Mouse (Mus musculus): ENCODE data around the gene Phgdh. TPM values are rescaled to one million over a fixed set of nuclear protein-coding genes. Genes with fewer than 3 reads are reported as not detected.

Gene Phgdh
- polyA plus RNA-seq, 1 experiment = 18.1 TPM

- H3K4me1 ChIP-seq (ENCODE audit: control insufficient read depth, insufficient read depth, low read length) = peaks cover 5% of the 10 kb centered on the region
These were observed 39.4 kb upstream of the Phgdh start for GRCm38 (mm10) chr3:98379236-98379635.

GRCm38 (mm10) chr3:98378267-98378666, 38.5 kb upstream of the Phgdh start:
- H3K27ac ChIP-seq (ENCODE audit: control insufficient read depth, insufficient read depth, low read depth, low read length) = no peak overlapping the region
- peaks cover 5% of the 10 kb centered on the region for H3K4me1 ChIP-seq (ENCODE audit: control insufficient read depth, insufficient read depth, low read length)
- TF ChIP-seq CTCF (IDR thresholded peaks at IDR 0.05; ENCODE audit: control insufficient read depth, insufficient read depth, insufficient replicate concordance, low read depth, low read length) (no peak), POLR2A (IDR thresholded peaks at IDR 0.05; ENCODE audit: control insufficient read depth, low read depth, low read length) (no peak)
- no peak overlapping the region for H3K4me3 ChIP-seq (ENCODE audit: control insufficient read depth, low read depth, low read length)
- H3K36me3 ChIP-seq (ENCODE audit: control insufficient read depth, insufficient read depth, low read length) = no peaks in the 10 kb centered on the region
- no peaks in the 10 kb centered on the region for H3K27me3 ChIP-seq (ENCODE audit: control insufficient read depth, insufficient read depth, low read length)

More at GRCm38 (mm10) chr3:98379236-98379635, 39.4 kb upstream of the Phgdh start:
- H3K27me3 ChIP-seq (ENCODE audit: control insufficient read depth, insufficient read depth, low read length) = no peaks in the 10 kb centered on the region
- TF ChIP-seq CTCF (IDR thresholded peaks at IDR 0.05; ENCODE audit: control insufficient read depth, insufficient read depth, insufficient replicate concordance, low read depth, low read length) = no peak
- no peak for TF ChIP-seq POLR2A (IDR thresholded peaks at IDR 0.05; ENCODE audit: control insufficient read depth, low read depth, low read length)
- no peaks in the 10 kb centered on the region for H3K36me3 ChIP-seq (ENCODE audit: control insufficient read depth, insufficient read depth, low read length)
- H3K27ac ChIP-seq (ENCODE audit: control insufficient read depth, insufficient read depth, low read depth, low read length) = no peak overlapping the region
- no peak overlapping the region for H3K4me3 ChIP-seq (ENCODE audit: control insufficient read depth, low read depth, low read length)

GRCm38 (mm10) chr3:98374980-98375379, 35.2 kb upstream of the Phgdh start:
- no peaks in the 10 kb centered on the region for H3K4me1 ChIP-seq (ENCODE audit: control insufficient read depth, insufficient read depth, low read length)
- H3K36me3 ChIP-seq (ENCODE audit: control insufficient read depth, insufficient read depth, low read length) = no peaks in the 10 kb centered on the region
- TF ChIP-seq POLR2A (IDR thresholded peaks at IDR 0.05; ENCODE audit: control insufficient read depth, low read depth, low read length) (no peak), CTCF (IDR thresholded peaks at IDR 0.05; ENCODE audit: control insufficient read depth, insufficient read depth, insufficient replicate concordance, low read depth, low read length) (no peak)
- no peak overlapping the region for H3K27ac ChIP-seq (ENCODE audit: control insufficient read depth, insufficient read depth, low read depth, low read length)
- H3K4me3 ChIP-seq (ENCODE audit: control insufficient read depth, low read depth, low read length) = no peak overlapping the region
- no peaks in the 10 kb centered on the region for H3K27me3 ChIP-seq (ENCODE audit: control insufficient read depth, insufficient read depth, low read length)

- TF ChIP-seq CTCF (IDR thresholded peaks at IDR 0.05; ENCODE audit: control insufficient read depth, insufficient read depth, insufficient replicate concordance, low read depth, low read length) = no peak
- no peak for TF ChIP-seq POLR2A (IDR thresholded peaks at IDR 0.05; ENCODE audit: control insufficient read depth, low read depth, low read length)
- no peaks in the 10 kb centered on the region for H3K27me3 ChIP-seq (ENCODE audit: control insufficient read depth, insufficient read depth, low read length)
- H3K27ac ChIP-seq (ENCODE audit: control insufficient read depth, insufficient read depth, low read depth, low read length) = no peak overlapping the region
- no peaks in the 10 kb centered on the region for H3K4me1 ChIP-seq (ENCODE audit: control insufficient read depth, insufficient read depth, low read length)
- no peaks in the 10 kb centered on the region for H3K36me3 ChIP-seq (ENCODE audit: control insufficient read depth, insufficient read depth, low read length)
- H3K4me3 ChIP-seq (ENCODE audit: control insufficient read depth, low read depth, low read length) = no peak overlapping the region
These were observed 34.4 kb upstream of the Phgdh start for GRCm38 (mm10) chr3:98374062-98374719.

GRCm38 (mm10) chr3:98368776-98369175, 29.0 kb upstream of the Phgdh start:
- TF ChIP-seq POLR2A (IDR thresholded peaks at IDR 0.05; ENCODE audit: control insufficient read depth, low read depth, low read length) = no peak
- TF ChIP-seq CTCF (IDR thresholded peaks at IDR 0.05; ENCODE audit: control insufficient read depth, insufficient read depth, insufficient replicate concordance, low read depth, low read length) = no peak
- Histone ChIP-seq H3K4me1 (ENCODE audit: control insufficient read depth, insufficient read depth, low read length) (no peaks in the 10 kb centered on the region), H3K4me3 (ENCODE audit: control insufficient read depth, low read depth, low read length) (no peak overlapping the region), H3K27ac (ENCODE audit: control insufficient read depth, insufficient read depth, low read depth, low read length) (peak overlapping the region; percentile 5; the same call in 1 of the 2 replicates), H3K27me3 (ENCODE audit: control insufficient read depth, insufficient read depth, low read length) (no peaks in the 10 kb centered on the region), H3K36me3 (ENCODE audit: control insufficient read depth, insufficient read depth, low read length) (no peaks in the 10 kb centered on the region)

GRCm38 (mm10) chr3:98368283-98368682, 28.5 kb upstream of the Phgdh start:
- peak overlapping the region; percentile 5; the same call in 1 of the 2 replicates for H3K27ac ChIP-seq (ENCODE audit: control insufficient read depth, insufficient read depth, low read depth, low read length)
- H3K4me3 ChIP-seq (ENCODE audit: control insufficient read depth, low read depth, low read length) = no peak overlapping the region
- H3K36me3 ChIP-seq (ENCODE audit: control insufficient read depth, insufficient read depth, low read length) = no peaks in the 10 kb centered on the region
- H3K27me3 ChIP-seq (ENCODE audit: control insufficient read depth, insufficient read depth, low read length) = no peaks in the 10 kb centered on the region
- no peaks in the 10 kb centered on the region for H3K4me1 ChIP-seq (ENCODE audit: control insufficient read depth, insufficient read depth, low read length)
- TF ChIP-seq CTCF (IDR thresholded peaks at IDR 0.05; ENCODE audit: control insufficient read depth, insufficient read depth, insufficient replicate concordance, low read depth, low read length) = no peak
- no peak for TF ChIP-seq POLR2A (IDR thresholded peaks at IDR 0.05; ENCODE audit: control insufficient read depth, low read depth, low read length)

GRCm38 (mm10) chr3:98366823-98367222, 27.0 kb upstream of the Phgdh start:
- Histone ChIP-seq H3K36me3 (ENCODE audit: control insufficient read depth, insufficient read depth, low read length) (no peaks in the 10 kb centered on the region), H3K4me3 (ENCODE audit: control insufficient read depth, low read depth, low read length) (no peak overlapping the region), H3K27ac (ENCODE audit: control insufficient read depth, insufficient read depth, low read depth, low read length) (no peak overlapping the region), H3K4me1 (ENCODE audit: control insufficient read depth, insufficient read depth, low read length) (no peaks in the 10 kb centered on the region), H3K27me3 (ENCODE audit: control insufficient read depth, insufficient read depth, low read length) (no peaks in the 10 kb centered on the region)
- no peak for TF ChIP-seq POLR2A (IDR thresholded peaks at IDR 0.05; ENCODE audit: control insufficient read depth, low read depth, low read length)
- no peak for TF ChIP-seq CTCF (IDR thresholded peaks at IDR 0.05; ENCODE audit: control insufficient read depth, insufficient read depth, insufficient replicate concordance, low read depth, low read length)

Data from testis, adult 2 months (tissue).